Mouse (Mus musculus): ENCODE measurements around the gene Olfr1052.
"Not testable (repeated sequence)": the region's sequence is repeated elsewhere in the genome, so short reads cannot be mapped to it uniquely, and the experiment has no call there.

The Olfr1052 gene

DNA sequence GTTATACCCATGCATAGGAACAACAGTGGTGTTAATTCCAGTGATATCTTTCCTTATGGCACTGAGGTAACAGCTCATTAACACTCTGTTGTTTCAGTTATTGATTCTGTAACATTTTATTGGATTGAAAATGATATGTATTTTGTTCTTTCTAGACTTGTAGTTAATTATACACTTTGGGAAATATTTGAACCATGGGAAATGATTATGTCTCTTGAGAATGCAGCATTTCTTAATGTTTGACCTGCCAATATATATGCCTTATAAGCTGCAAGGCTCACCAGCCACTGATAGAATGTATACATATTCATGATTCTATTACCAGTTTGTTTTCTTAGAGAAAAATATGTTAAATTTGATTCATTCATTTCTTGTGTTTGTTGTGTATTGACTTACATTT, at the start of gene Olfr1052:
Gene Olfr1052 (plus strand): TSS at position 301 of the 400 bp plus-strand sequence.
- DNase-seq (ENCODE audit: low read depth in 1 of 2, low spot score in 2 of 2), result no peak

GRCm38 (mm10) chr2:86258228-86258627, 34.0 kb upstream of the Olfr1052 start, which contains the start of gene Olfr1049:
Gene Olfr1049, minus strand, starts transcription at chr2:86258328.
- DNase-seq (ENCODE audit: low read depth in 1 of 2, low spot score in 2 of 2), result not testable (repeated sequence)

- not testable (repeated sequence) for DNase-seq (ENCODE audit: low read depth in 1 of 2, low spot score in 2 of 2)
Measured at GRCm38 (mm10) chr2:86278988-86279387, 13.3 kb upstream of the Olfr1052 start, which contains the start of gene Olfr1051. Gene Olfr1051, minus strand, starts transcription at chr2:86279088.

DNA sequence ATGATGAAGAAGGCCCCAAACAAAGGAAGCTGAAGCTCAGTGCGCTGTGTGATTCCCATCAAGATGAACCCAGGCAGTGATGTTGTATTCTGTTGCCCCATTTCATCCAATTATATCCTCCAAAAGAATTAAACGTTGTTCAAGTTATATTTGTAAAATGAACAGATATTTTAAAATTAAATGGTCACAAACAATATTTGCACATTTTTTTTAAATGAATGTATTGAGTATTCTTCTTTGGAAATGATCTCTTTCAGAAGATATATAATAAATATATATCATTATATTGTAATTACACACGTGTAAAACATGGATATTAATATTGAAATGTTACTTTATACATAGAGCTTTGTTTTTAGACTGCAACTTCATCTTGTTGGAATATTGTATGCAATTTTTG, 22.9 kb downstream of the Olfr1052 start, which contains the start of gene Olfr1053:
Gene Olfr1053 (minus strand): TSS at position 101 of the 400 bp plus-strand sequence.
- no peak for DNase-seq (ENCODE audit: low read depth in 1 of 2, low spot score in 2 of 2)

- DNase-seq (ENCODE audit: low read depth in 1 of 2, low spot score in 2 of 2), result no peak
Measured at GRCm38 (mm10) chr2:86335333-86335732, 43.1 kb downstream of the Olfr1052 start, which contains the start of gene Olfr1054. Gene Olfr1054, minus strand, starts transcription at chr2:86335433.
